8 mouse cellular contexts compared by ENCODE assay signal in the genomic region with DNA sequence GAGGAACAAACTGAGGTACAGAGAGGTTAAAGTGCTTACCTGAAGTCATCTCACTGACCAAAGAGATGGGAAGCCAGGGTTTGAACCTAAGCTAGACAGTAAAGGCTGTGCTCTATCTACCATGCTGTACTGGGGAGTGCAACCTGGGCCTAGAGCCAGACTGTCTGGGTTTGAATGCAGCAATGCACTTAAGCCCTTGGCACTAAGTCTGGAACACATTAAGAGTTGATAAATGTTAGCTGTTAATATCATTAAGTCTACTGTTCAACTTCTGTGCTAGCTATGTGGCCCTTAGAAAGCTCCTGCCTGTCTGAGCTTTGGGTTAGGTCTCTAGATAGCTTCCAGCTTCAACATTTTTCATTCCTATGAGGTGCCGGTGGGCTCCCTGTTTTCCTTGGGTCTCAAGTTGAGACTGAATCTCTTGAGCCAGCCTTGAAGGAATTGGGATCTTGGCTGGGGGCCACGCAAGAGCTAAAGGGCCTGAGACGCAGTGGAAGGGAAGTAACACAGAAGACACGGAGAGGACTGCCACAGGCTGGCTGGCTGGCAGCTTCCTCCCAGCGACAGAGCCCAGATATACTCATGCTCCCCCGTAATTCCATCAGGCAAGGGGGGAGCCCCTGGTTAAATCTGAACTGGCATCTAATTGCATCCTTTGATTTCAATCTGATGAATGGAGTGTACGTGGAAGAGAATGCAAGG. TPM values are rescaled to one million over a fixed set of nuclear protein-coding genes. Genes with fewer than 3 reads are reported as not detected.
DNase-seq lines count a peak whose midpoint lies in the region; ATAC-seq and TF ChIP-seq lines count a peak whose summit lies in the region.

No protein-coding gene starts in this region.

- no peaks in the 10 kb centered on the region for H3K9me3 ChIP-seq in kidney, embryonic 16.5 days (ENCODE audit: low read length)

- peaks cover 45% of the 10 kb centered on the region for H3K4me1 ChIP-seq in kidney, embryonic 16.5 days (ENCODE audit: insufficient read depth, low read length)
- H3K4me1 ChIP-seq in olfactory bulb, adult 2 months (ENCODE audit: control insufficient read depth, insufficient read depth, low read length) = peaks cover 39% of the 10 kb centered on the region

- no peak for ATAC-seq in kidney, embryonic 16.5 days (ENCODE audit: low FRiP score, low TSS enrichment)

- 26% methylated on average over 7 of the region's 7 CpGs for WGBS in kidney, embryonic 16.5 days
- WGBS in olfactory bulb, adult 2 months = 8% methylated on average over 7 of the region's 7 CpGs

- no peaks in the 10 kb centered on the region for H3K36me3 ChIP-seq in kidney, embryonic 16.5 days (ENCODE audit: insufficient read depth, low read length)

- peak overlapping the region; percentile 4; the same call in 1 of the 2 replicates for H3K4me3 ChIP-seq in kidney, embryonic 16.5 days (ENCODE audit: low read length)
- no peak overlapping the region for H3K4me3 ChIP-seq in olfactory bulb, adult 2 months (ENCODE audit: insufficient read depth, low read depth, low read length)

- H3K27me3 ChIP-seq in kidney, embryonic 16.5 days (ENCODE audit: insufficient read depth, low read length) = no peaks in the 10 kb centered on the region

- TF ChIP-seq CTCF in olfactory bulb, adult 2 months (IDR thresholded peaks at IDR 0.05; ENCODE audit: insufficient read depth, low read depth, low read length) = no peak

- H3K27ac ChIP-seq in kidney, embryonic 16.5 days (ENCODE audit: low read length) = peak overlapping the region; percentile 78
- peak overlapping the region; percentile 35 for H3K27ac ChIP-seq in olfactory bulb, adult 2 months (ENCODE audit: insufficient read depth, low read depth, low read length)

- DNase-seq in cerebellum, postnatal 14 days = peak; percentile 31 to 49
- no peak for DNase-seq in cerebellum, postnatal 36 days
- peak; percentile 13 for DNase-seq in right cerebral cortex, adult 18-20 months
- no peak for DNase-seq in right cerebral cortex, postnatal 25 days
- no peak for DNase-seq in natural killer cell, adult 2 months (ENCODE audit: low spot score in 2 of 2)
- no peak for DNase-seq in thymus, postnatal 0 days (ENCODE audit: low spot score)

- peak overlapping the region; percentile 33 for H3K4me2 ChIP-seq in kidney, embryonic 16.5 days (replicated peaks; ENCODE audit: low read depth, low read length)

- no peak for TF ChIP-seq POLR2A in olfactory bulb, adult 2 months (IDR thresholded peaks at IDR 0.05; ENCODE audit: insufficient read depth, low read depth, low read length)

- peak overlapping the region; percentile 48; the same call in 1 of the 2 replicates for H3K9ac ChIP-seq in kidney, embryonic 16.5 days (replicated peaks; ENCODE audit: low read length)

RNA-seq across cellular contexts. Expression of gene Limk2, which starts 35.2 kb away (rescaled TPM):
- polyA plus RNA-seq in kidney, embryonic 16.5 days (2015; fragmentation: Nextera tagmentation; extraction: Ambion mirVana) = 45.8 and 49.5 TPM in 2 replicates
- polyA plus RNA-seq in olfactory bulb, adult 2 months (2012; ENCODE audit: insufficient read depth, insufficient read length, low replicate concordance, missing spikeins) = not detected in 2 replicates
- polyA plus RNA-seq in thymus, postnatal 0 days (2015; fragmentation: Nextera tagmentation; extraction: Ambion mirVana) = 46.8 and 47.0 TPM in 2 replicates

RNA-seq across cellular contexts. Expression of gene Pik3ip1, which starts 43.5 kb away (rescaled TPM):
- 10.5 and 12.5 TPM in 2 replicates for polyA plus RNA-seq in kidney, embryonic 16.5 days (2015; fragmentation: Nextera tagmentation; extraction: Ambion mirVana)
- not detected in 2 replicates for polyA plus RNA-seq in olfactory bulb, adult 2 months (2012; ENCODE audit: insufficient read depth, insufficient read length, low replicate concordance, missing spikeins)
- 90.2 and 94.4 TPM in 2 replicates for polyA plus RNA-seq in thymus, postnatal 0 days (2015; fragmentation: Nextera tagmentation; extraction: Ambion mirVana)

Comparison
In these comparisons a context has a peak if more than half of its experiments do, and no peak if none do; other contexts are left out.
1. DNase-seq: peak in cerebellum, postnatal 14 days (2 of 2) and right cerebral cortex, adult 18-20 months (single experiment); none in cerebellum, postnatal 36 days (0 of 2), right cerebral cortex, postnatal 25 days (single experiment), natural killer cell, adult 2 months (0 of 2) and thymus, postnatal 0 days (single experiment).